Mouse (Mus musculus) lung, embryonic 16.5 days (tissue): Measurements from ENCODE around the gene Smad9. TPM values are rescaled to one million over a fixed set of nuclear protein-coding genes. Genes with fewer than 3 reads are reported as not detected.
A peak's percentile ranks its signal among the peaks of the same experiment; 100 is the strongest.

Source experiments
- ATAC-seq: fragments of 200-750 bp; cut with Nextera tagmentation; 2 replicates; pipeline ENCODE4 v1.8.0; 2017; ENCODE audit warnings: low read depth, mild to moderate bottlenecking, moderate library complexity
- H3K27ac ChIP-seq: fragments of 300-500 bp; sonication (generic); 2 replicates; pipeline ENCODE4 v1.5.1; 2014; ENCODE audit warnings: mild to moderate bottlenecking, control low read depth, low read length
- H3K27me3 ChIP-seq: fragments of 300-500 bp; sonication (generic); 2 replicates; pipeline ENCODE4 v1.6.1; 2014; ENCODE audit warnings: low read depth, low read length, mixed read lengths; ENCODE audit not compliant: control insufficient read depth, insufficient read depth
- H3K36me3 ChIP-seq: fragments of 300-500 bp; sonication (generic); 2 replicates; pipeline ENCODE4 v1.6.1; 2014; ENCODE audit warnings: low read length; ENCODE audit not compliant: control insufficient read depth, insufficient read depth
- H3K4me1 ChIP-seq: fragments of 300-500 bp; sonication (generic); replicated peaks from 2 replicates; pipeline ENCODE4 v1.6.1; 2014; ENCODE audit warnings: low read length, mixed read lengths; ENCODE audit not compliant: control insufficient read depth, insufficient read depth
- H3K4me2 ChIP-seq: fragments of 300-500 bp; sonication (generic); 2 replicates; pipeline ENCODE4 v1.6.1; 2014; ENCODE audit warnings: low read depth, low read length, control low read depth
- H3K4me3 ChIP-seq: fragments of 300-500 bp; sonication (generic); 2 replicates; pipeline ENCODE4 v1.5.1; 2014; ENCODE audit warnings: mild to moderate bottlenecking, low read length, control low read depth
- H3K9ac ChIP-seq: fragments of 300-500 bp; sonication (generic); 2 replicates; pipeline ENCODE4 v1.6.1; 2014; ENCODE audit warnings: low read length, control low read depth
- H3K9me3 ChIP-seq: fragments of 300-500 bp; sonication (generic); 2 replicates; pipeline ENCODE4 v1.6.1; 2016; ENCODE audit warnings: low read length; ENCODE audit not compliant: control insufficient read depth
- WGBS: fragments of 180-500 bp; shearing (Covaris S2); extraction: QIAGEN DNeasy Blood & Tissue Kit; methylation state at CpG from one replicate; pipeline ENCODE4 v1.1.7; 2014; 5-methylcytosine and 5-hydroxymethylcytosine counted together
- polyA plus RNA-seq: library from polyadenylated mRNA; unstranded; fragments of >200 nt; fragmentation: Nextera tagmentation; extraction: Ambion mirVana; gene quantifications from 2 replicates; pipeline ENCODE4 v1.2.1, GENCODE M21; 2015

Smad9 gene
- polyA plus RNA-seq, 1 experiment from 2014 or later = 1.8 TPM

GRCm38 (mm10) chr3:54766034-54766433, 10.7 kb downstream of the Smad9 start:
- ATAC-seq = no peak

DNA sequence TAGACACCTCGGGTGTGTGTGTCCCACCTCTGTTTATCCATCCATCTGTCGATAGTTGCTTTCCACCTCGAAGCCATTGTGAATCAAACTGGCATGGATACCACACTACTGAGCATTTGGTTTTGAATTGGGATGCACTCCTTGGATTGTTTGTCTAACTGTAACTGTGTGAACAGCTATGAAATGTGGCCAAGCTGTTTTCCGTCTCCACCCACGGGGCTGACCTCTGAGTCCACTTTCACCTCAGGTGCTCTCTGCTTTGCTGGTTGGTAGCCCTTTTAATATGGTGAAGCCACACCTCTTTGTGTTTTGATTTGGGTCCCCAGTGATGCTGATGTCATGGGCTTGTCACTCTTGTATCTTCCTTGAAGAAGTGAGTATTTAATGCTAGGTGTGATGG, 11.4 kb downstream of the Smad9 start:
- WGBS = 72% methylated on average over 5 of the region's 5 CpGs
- H3K27ac ChIP-seq = no peak overlapping the region
- H3K4me2 ChIP-seq = no peak overlapping the region

More at GRCm38 (mm10) chr3:54766034-54766433, 10.7 kb downstream of the Smad9 start:
- Histone ChIP-seq H3K4me2 (no peak overlapping the region), H3K27ac (no peak overlapping the region), H3K9ac (no peak overlapping the region), H3K4me3 (no peak overlapping the region), H3K9me3 (no peaks in the 10 kb centered on the region), H3K4me1 (peaks cover 5% of the 10 kb centered on the region), H3K27me3 (no peaks in the 10 kb centered on the region), H3K36me3 (no peaks in the 10 kb centered on the region)
- 54% methylated on average over 14 of the region's 14 CpGs for WGBS

GRCm38 (mm10) chr3:54768592-54768991, 13.2 kb downstream of the Smad9 start:
- H3K4me1 ChIP-seq = peaks cover 5% of the 10 kb centered on the region; the same call in 1 of the 2 replicates
- no peaks in the 10 kb centered on the region for H3K27me3 ChIP-seq
- H3K4me2 ChIP-seq = no peak overlapping the region
- no peak overlapping the region for H3K9ac ChIP-seq
- no peaks in the 10 kb centered on the region for H3K36me3 ChIP-seq
- 82% methylated on average over 8 of the region's 8 CpGs for WGBS
- H3K4me3 ChIP-seq = no peak overlapping the region
- peaks cover under 1% of the 10 kb centered on the region; the same call in 1 of the 2 replicates for H3K9me3 ChIP-seq
- no peak overlapping the region for H3K27ac ChIP-seq
- no peak for ATAC-seq

More for the DNA sequence above, 11.4 kb downstream of the Smad9 start:
- Histone ChIP-seq H3K9me3 (no peaks in the 10 kb centered on the region), H3K36me3 (no peaks in the 10 kb centered on the region), H3K9ac (no peak overlapping the region), H3K27me3 (no peaks in the 10 kb centered on the region), H3K4me3 (no peak overlapping the region), H3K4me1 (peaks cover 5% of the 10 kb centered on the region; the same call in 1 of the 2 replicates)
- ATAC-seq = no peak

- Histone ChIP-seq H3K36me3 (no peaks in the 10 kb centered on the region), H3K9me3 (peaks cover 3% of the 10 kb centered on the region; the same call in 1 of the 2 replicates), H3K27me3 (no peaks in the 10 kb centered on the region), H3K27ac (no peak overlapping the region), H3K4me2 (no peak overlapping the region), H3K4me3 (no peak overlapping the region), H3K9ac (no peak overlapping the region), H3K4me1 (0 out of 2 replicates have a peak, but pooled peaks cover 2% of the 10 kb centered on the region)
- 67% methylated on average over 17 of the region's 17 CpGs for WGBS
- ATAC-seq = peak; percentile 34; the same call in 1 of the 2 replicates
Observed at GRCm38 (mm10) chr3:54769349-54770275, 14.2 kb downstream of the Smad9 start.

- WGBS = 83% methylated on average over 6 of the region's 6 CpGs
- Histone ChIP-seq H3K4me2 (no peak overlapping the region), H3K9me3 (peaks cover 3% of the 10 kb centered on the region; the same call in 1 of the 2 replicates), H3K36me3 (no peaks in the 10 kb centered on the region), H3K4me3 (no peak overlapping the region), H3K4me1 (0 out of 2 replicates have a peak, but pooled peaks cover 2% of the 10 kb centered on the region), H3K9ac (no peak overlapping the region), H3K27ac (no peak overlapping the region), H3K27me3 (no peaks in the 10 kb centered on the region)
- no peak for ATAC-seq
Observed at GRCm38 (mm10) chr3:54773613-54774012, 18.2 kb downstream of the Smad9 start.

GRCm38 (mm10) chr3:54775989-54776631, 20.7 kb downstream of the Smad9 start:
- Histone ChIP-seq H3K27ac (no peak overlapping the region), H3K27me3 (no peaks in the 10 kb centered on the region)

DNA sequence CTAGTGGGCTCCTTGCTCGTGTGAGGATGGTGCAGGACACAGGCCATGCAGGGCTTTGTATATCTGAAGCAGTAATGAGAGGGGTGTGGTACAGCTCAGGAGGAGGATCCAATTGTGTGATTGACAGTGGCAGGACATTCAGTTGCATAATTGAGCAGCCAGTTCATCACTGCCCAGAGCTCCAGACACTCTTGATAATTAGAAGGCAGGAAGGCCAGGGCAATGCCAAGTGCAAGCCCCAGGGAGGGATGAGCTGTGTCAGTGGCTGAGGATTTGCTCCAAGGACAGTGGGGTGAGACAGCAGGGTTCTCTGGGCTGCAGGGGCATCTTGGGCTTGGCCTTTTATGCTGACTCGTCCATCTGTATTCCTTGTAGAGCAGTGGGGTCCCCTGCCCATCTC, 35.2 kb downstream of the Smad9 start:
- no peak overlapping the region for H3K27ac ChIP-seq
- no peaks in the 10 kb centered on the region for H3K4me1 ChIP-seq
- H3K27me3 ChIP-seq = no peaks in the 10 kb centered on the region
- peaks cover 4% of the 10 kb centered on the region; the same call in 1 of the 2 replicates for H3K9me3 ChIP-seq
- no peak overlapping the region for H3K4me3 ChIP-seq
- WGBS = 54% methylated on average over 2 of the region's 2 CpGs
- no peak overlapping the region for H3K9ac ChIP-seq
- ATAC-seq = no peak
- H3K4me2 ChIP-seq = no peak overlapping the region
- peaks cover 16% of the 10 kb centered on the region for H3K36me3 ChIP-seq

More at GRCm38 (mm10) chr3:54775989-54776631, 20.7 kb downstream of the Smad9 start:
- Histone ChIP-seq H3K36me3 (0 out of 2 replicates have a peak, but pooled peaks cover 2% of the 10 kb centered on the region), H3K4me3 (no peak overlapping the region), H3K9me3 (peaks cover 3% of the 10 kb centered on the region; the same call in 1 of the 2 replicates), H3K4me1 (no peaks in the 10 kb centered on the region), H3K4me2 (no peak overlapping the region), H3K9ac (no peak overlapping the region)
- 68% methylated on average over 7 of the region's 7 CpGs for WGBS
- ATAC-seq = no peak

DNA sequence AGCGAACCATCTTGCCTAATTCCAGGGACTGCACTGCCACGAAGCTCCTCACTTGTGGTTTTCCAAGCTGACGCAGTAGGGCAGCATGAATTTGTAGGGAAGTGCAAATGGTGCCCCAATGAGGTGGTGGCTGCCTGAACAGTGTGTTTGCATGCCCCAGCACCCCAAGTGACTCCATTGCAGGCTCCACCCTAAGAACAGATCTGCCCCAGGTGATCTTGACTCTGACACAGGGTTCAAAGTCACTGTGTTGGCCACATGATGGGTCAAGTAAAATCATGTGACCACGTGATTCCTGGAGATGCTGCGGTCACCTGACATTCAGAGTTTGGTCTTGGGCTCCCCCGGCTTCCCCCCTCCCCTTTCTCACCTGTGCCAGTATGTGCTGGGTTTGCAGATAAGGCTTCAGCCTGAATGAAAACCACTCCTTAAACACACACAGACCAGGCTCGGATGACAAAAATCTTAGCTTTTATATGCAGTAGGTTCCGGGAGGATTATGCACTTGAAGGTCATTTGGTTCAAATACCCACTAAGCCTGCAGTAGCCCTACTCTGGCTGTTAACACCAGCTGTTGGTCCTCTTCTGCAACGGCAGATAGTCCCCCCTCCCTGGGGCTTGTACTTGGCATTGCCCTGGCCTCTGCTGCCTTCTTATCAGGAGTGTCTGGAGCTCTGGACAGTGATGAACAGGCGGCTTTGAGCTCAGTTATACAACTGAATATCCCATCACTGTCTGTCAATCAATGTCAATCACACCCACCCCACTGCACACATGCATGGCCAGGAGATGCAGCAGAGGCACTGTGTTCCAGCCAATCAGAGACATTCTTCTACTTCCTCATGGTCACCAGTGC, 36.7 kb downstream of the Smad9 start:
- no peak overlapping the region for H3K4me2 ChIP-seq
- no peak for ATAC-seq
- H3K9me3 ChIP-seq = peaks cover 4% of the 10 kb centered on the region; the same call in 1 of the 2 replicates
- H3K4me1 ChIP-seq = no peaks in the 10 kb centered on the region
- H3K27ac ChIP-seq = no peak overlapping the region
- H3K9ac ChIP-seq = no peak overlapping the region
- H3K27me3 ChIP-seq = no peaks in the 10 kb centered on the region
- 62% methylated on average over 10 of the region's 10 CpGs for WGBS
- peaks cover 12% of the 10 kb centered on the region for H3K36me3 ChIP-seq
- no peak overlapping the region for H3K4me3 ChIP-seq
